Mouse (Mus musculus) activated CD4-positive, CD25-positive, alpha-beta regulatory T cell, adult 4 months (primary cell): ENCODE data around the gene Sergef. TPM values are rescaled to one million over a fixed set of nuclear protein-coding genes. Genes with fewer than 3 reads are reported as not detected.

Experiments used
- ATAC-seq: one replicate; pipeline ENCODE4 v1.8.0; 2017
- polyA plus RNA-seq, 2 experiments: library from polyadenylated mRNA; unstranded; fragments of 100-300 nt; shearing (Covaris generic); gene quantifications; one replicate each; pipeline ENCODE4 v1.2.1; 2017

Gene Sergef
- polyA plus RNA-seq, 2 experiments from 2014 or later, result 17.9 to 18.3 TPM

GRCm38 (mm10) chr7:46536456-46537097 is 103.0 kb downstream of the Sergef start:
- no peak for ATAC-seq

DNA sequence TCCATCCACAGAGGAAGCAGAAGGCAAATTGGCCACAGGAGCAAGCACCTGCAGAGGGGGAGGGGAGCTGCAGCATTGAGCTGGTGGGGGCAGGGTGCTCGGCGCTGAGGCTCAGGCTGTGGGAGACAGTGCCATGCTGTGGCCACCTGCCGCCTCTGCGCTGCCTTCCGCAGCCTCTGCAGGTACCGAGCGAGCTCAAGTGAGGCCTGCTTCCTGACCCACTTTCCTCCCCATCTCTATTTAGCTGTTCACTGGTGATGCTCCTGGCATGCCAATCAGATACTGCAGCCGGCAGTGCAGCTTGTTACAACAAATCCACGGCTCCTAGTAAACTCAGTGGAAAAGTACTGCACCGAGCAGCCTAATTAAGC is 104.2 kb downstream of the Sergef start:
- ATAC-seq, result no peak

GRCm38 (mm10) chr7:46534767-46535428 is 104.7 kb downstream of the Sergef start:
- no peak for ATAC-seq

DNA sequence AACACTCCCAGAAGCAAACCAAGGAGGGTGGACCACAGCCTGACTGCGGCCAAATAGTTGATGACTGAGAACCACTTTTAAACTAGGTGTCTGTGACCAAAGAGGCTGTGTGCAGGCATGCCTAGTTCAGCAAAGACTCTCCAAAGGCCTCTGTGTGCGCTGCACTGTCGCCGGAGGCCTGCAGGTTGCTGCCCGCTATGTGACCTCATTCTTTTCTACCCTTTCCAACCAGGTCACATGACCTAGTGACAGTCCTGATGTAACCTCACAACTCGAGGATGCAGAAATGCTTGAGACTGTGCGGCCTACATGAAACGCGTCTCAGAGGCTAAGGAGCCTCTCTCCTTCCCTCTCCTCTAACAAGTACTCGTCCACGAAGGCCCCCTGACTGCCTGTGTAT is 106.1 kb downstream of the Sergef start:
- ATAC-seq, result no peak

DNA sequence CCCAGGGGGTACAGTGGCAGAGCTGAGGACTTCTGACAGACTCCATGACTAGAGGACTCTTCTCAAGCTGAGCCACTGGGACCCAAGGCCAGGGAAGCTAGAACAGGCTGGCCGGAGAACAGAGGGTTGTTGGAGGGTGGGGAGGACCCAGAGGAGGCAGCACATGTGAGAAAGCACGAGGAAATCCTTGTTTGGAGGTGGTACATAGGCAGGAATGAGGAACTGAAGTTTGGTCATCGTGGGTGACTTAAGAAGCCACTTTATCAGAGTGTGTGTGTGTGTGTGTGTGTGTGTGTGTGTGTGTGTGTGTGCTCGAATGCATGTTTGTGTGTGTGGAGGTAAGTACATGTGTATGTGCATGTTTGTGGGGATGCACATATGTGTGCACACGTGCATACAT is 108.3 kb downstream of the Sergef start:
- ATAC-seq, result no peak

DNA sequence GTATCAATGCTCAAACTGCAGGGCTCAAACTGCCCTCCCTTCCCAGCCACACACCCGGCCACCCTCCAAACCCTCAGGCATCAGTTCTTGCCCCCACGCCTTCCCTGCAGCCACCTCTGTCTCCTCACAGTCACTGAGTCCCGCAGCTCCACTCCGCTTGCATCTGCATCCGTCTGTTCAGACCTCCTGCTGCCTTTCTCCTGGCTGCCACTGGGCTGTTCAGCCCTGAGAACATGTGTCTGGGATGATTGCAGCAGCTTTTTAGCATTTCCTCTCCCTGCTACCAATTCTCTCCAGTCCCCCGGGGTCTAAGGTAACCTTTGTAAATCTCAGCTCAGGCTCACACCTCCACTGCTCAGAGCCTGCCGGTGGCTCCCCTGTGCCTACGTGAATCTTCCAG is 109.7 kb downstream of the Sergef start:
- no peak for ATAC-seq

GRCm38 (mm10) chr7:46529259-46529658 is 110.3 kb downstream of the Sergef start:
- no peak for ATAC-seq

- ATAC-seq, result no peak
Observed at GRCm38 (mm10) chr7:46526665-46527154, 112.9 kb downstream of the Sergef start.

DNA sequence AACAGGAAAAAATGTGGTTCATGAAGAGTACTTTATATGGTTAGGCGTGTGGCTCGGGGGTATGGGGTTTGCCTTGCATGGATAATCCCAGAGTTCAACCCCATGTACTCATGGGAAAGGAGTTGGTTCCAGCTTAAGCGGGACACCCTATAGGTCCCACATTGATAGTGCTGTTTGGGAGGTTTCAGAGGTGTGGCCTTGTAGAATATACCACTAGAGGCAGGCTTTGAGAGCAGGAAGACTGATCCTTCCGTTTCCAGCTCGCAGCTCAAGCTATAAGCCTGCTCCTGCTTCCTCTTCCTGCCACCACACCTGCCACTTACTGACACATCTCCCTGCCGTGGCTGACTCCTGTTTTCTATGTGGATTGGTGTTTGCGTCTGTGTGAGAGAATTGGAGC is 116.4 kb downstream of the Sergef start:
- no peak for ATAC-seq

- ATAC-seq, result no peak
Observed at GRCm38 (mm10) chr7:46521794-46522193, 117.8 kb downstream of the Sergef start.

- no peak for ATAC-seq
Observed at GRCm38 (mm10) chr7:46519148-46519547, 120.5 kb downstream of the Sergef start.

GRCm38 (mm10) chr7:46517158-46517557 is 122.4 kb downstream of the Sergef start:
- ATAC-seq, result no peak

- no peak for ATAC-seq
Observed at GRCm38 (mm10) chr7:46515960-46516359, 123.6 kb downstream of the Sergef start.

GRCm38 (mm10) chr7:46514981-46515380 is 124.6 kb downstream of the Sergef start:
- no peak for ATAC-seq

DNA sequence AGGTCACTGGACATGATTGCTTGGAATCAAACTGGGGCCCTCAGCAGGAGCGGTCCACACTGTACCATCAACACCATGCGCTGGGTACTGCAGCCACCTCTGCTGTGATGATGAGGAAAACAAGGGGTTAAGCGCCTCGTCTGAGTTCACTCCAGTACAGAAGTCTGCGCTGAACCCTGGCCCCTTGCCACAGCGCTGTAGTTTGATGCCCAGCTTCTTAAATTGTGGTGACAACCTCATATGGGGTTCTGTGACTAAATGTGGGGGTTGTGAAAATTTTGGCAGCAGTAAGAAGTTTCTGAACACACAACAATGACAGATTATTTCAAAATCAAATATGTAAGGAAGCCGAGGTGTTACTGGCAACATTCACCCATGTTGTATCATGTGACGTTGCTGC is 126.0 kb downstream of the Sergef start:
- ATAC-seq, result no peak

DNA sequence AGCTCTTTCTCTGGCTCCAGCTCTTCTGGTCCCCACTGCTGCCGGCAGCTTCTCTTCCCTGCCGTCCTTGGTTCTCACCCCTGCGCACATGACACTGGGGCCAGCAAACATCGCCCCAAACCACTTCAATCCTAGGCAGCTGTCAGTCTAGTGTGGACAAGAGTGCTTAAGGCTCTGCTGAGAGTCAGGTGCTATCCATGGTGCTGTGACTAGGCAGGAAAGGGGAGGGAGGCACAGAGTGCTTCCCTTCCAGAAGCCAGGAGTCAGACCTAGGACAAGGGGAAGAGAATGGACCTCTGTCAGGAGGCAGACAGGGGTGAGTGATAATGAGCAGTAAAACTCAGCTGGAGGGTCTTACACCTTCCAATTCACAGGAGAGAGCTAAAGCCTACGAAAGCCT is 126.8 kb downstream of the Sergef start:
- ATAC-seq, result no peak

- no peak for ATAC-seq
Observed at GRCm38 (mm10) chr7:46510806-46511205, 128.8 kb downstream of the Sergef start.

- ATAC-seq, result no peak
Observed at GRCm38 (mm10) chr7:46509391-46510310, 130.0 kb downstream of the Sergef start.

- no peak for ATAC-seq
Observed at GRCm38 (mm10) chr7:46508590-46509318, 130.9 kb downstream of the Sergef start.

- ATAC-seq, result no peak
Observed at GRCm38 (mm10) chr7:46504157-46504556, 135.4 kb downstream of the Sergef start.

DNA sequence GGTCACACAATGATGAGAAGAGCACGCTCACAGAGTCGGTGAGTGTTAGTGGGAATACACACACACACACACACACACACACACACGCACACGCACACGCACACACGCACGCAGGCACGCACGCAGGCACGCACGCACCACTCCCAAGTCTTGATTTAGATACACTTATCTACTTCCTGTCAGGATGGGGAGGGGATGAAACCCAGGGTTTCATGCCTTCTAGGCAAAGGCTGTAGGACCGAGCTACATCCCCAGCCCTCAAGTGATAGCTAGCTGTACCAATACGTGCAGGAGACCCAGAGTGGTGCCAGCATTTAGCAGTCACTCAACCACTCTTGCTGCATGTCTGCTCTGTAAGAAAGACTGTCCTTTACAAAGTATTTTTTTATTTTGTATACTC is 137.0 kb downstream of the Sergef start:
- ATAC-seq, result no peak

DNA sequence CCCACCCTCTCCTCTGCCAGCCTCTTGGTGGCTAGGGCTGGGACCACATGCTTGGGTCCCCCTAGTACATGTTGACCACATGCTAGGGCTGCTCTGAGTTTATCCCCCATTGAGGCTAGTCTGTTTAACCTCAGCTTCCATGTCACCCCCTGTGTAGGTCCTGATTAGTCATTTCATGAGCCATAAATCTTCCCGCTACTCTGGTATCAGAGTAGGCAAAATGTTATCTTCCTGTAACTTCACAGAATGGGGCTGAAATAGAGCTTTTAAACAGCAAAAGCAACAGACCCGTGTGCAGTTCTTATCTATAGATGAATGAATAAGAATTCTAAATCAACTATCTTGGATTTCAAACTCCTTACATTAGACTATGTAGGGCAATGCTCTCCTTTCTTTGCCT is 138.1 kb downstream of the Sergef start:
- ATAC-seq, result no peak

DNA sequence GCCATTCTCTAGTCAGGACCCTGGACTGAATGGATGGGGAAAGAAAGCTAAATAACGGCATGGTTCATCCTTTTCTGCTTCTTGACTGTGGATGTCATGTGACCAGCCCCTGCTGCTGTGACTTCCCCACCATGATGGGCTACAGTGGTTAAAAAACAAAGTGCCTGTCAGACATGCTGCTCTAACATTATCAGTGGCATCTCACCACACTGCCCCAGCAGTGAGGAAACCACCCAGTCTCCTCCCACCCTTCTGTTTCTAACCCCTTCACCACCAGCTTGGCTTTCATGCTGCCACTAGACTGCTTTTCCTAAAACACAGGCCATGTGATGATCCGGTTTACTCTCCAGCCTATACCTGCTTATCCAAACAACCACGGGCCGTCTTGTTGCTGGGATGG is 140.0 kb downstream of the Sergef start:
- ATAC-seq, result no peak
